Mouse (Mus musculus): ENCODE data around the gene Gna14.

- TF ChIP-seq CTCF (IDR thresholded peaks at IDR 0.05; ENCODE audit: low read depth, low read length) (no peak), GATA1 (IDR thresholded peaks at IDR 0.05; ENCODE audit: borderline replicate concordance, low read length) (no peak)
Measured at GRCm38 (mm10) chr19:16472655-16473054, 37.1 kb downstream of the Gna14 start.

Data from G1E (cell line).